Mouse (Mus musculus) midbrain, embryonic 15.5 days (tissue): Measurements from ENCODE around the gene Olfr507. TPM values are rescaled to one million over a fixed set of nuclear protein-coding genes. Genes with fewer than 3 reads are reported as not detected.

Experiments used
- polyA plus RNA-seq: library from polyadenylated mRNA; unstranded; fragments of >200 nt; fragmentation: Nextera tagmentation; extraction: Ambion mirVana; gene quantifications from 2 replicates; pipeline ENCODE4 v1.2.1, GENCODE M21; 2015

The Olfr507 gene
- polyA plus RNA-seq, 1 experiment from 2014 or later = not detected

Other genes with a start within 250 kb of the Olfr507 start
- gene Olfr495, start 228.6 kb upstream of the Olfr507 start, polyA plus RNA-seq = not detected in 2 replicates
- gene Olfr497, start 201.4 kb upstream of the Olfr507 start, polyA plus RNA-seq = not detected in 2 replicates
- gene Olfr498, start 156.5 kb upstream of the Olfr507 start, polyA plus RNA-seq = not detected in 2 replicates
- not detected in 2 replicates for gene Olfr502, start 96.7 kb upstream of the Olfr507 start, polyA plus RNA-seq
- not detected in 2 replicates for gene Olfr503, start 77.3 kb upstream of the Olfr507 start, polyA plus RNA-seq
- gene Olfr504, start 56.0 kb upstream of the Olfr507 start, polyA plus RNA-seq = not detected in 2 replicates
- not detected in 2 replicates for gene Olfr506, start 11.0 kb upstream of the Olfr507 start, polyA plus RNA-seq
- gene Olfr508, start 8.2 kb downstream of the Olfr507 start, polyA plus RNA-seq = not detected in 2 replicates
- gene Olfr509, start 30.1 kb downstream of the Olfr507 start, polyA plus RNA-seq = 0.09 TPM in 1 of 2 replicates, not detected in the other
- not detected in 2 replicates for gene Olfr510, start 44.6 kb downstream of the Olfr507 start, polyA plus RNA-seq
- not detected in 2 replicates for gene Olfr512, start 91.5 kb downstream of the Olfr507 start, polyA plus RNA-seq
- gene Olfr513, start 129.2 kb downstream of the Olfr507 start, polyA plus RNA-seq = not detected in 2 replicates
- not detected in 2 replicates for gene Olfr514, start 204.2 kb downstream of the Olfr507 start, polyA plus RNA-seq
- not detected in 2 replicates for gene Olfr516, start 228.7 kb downstream of the Olfr507 start, polyA plus RNA-seq